Mouse (Mus musculus) liver, embryonic 14 days (tissue): ENCODE results near the gene Zc3h13. TPM values are rescaled to one million over a fixed set of nuclear protein-coding genes. Genes with fewer than 3 reads are reported as not detected.

Source experiments
- polyA plus RNA-seq: library from polyadenylated mRNA; depleted of rRNA; stranded (reverse); fragments of >200 nt; gene quantifications from 2 replicates; pipeline ENCODE4 v1.2.3, GENCODE M21; 2012; rRNA removed

Zc3h13 gene
- 8.1 and 8.7 TPM in 2 replicates for polyA plus RNA-seq

GRCm38 (mm10) chr14:75284193-75284915, at the start of gene Zc3h13:
Gene Zc3h13 (plus strand): TSS chr14:75284373.

GRCm38 (mm10) chr14:75242087-75242486, 42.1 kb upstream of the Zc3h13 start, which contains the start of gene Cpb2:
Gene Cpb2 (plus strand): TSS chr14:75242287.

Other genes with a start within 250 kb of the Zc3h13 start
- gene Lrrc63, start 153.5 kb upstream of the Zc3h13 start, polyA plus RNA-seq = 0.02 TPM in 2 replicates
- 10.9 and 13.5 TPM in 2 replicates for gene Lcp1, start 153.3 kb upstream of the Zc3h13 start, polyA plus RNA-seq
- 68.0 and 74.3 TPM in 2 replicates for gene Cpb2, start 42.1 kb upstream of the Zc3h13 start, polyA plus RNA-seq
- gene Siah3, start 171.6 kb downstream of the Zc3h13 start, polyA plus RNA-seq = 0.18 and 0.21 TPM in 2 replicates